Mouse (Mus musculus): ENCODE results near the gene Susd1. TPM values are rescaled to one million over a fixed set of nuclear protein-coding genes. Genes with fewer than 3 reads are reported as not detected.

The Susd1 gene
- under 1 TPM; 0.52 to 0.71 TPM for total RNA-seq (2021)
- long read RNA-seq, experiment 1, result 0 reads
- long read RNA-seq, experiment 2, result 0 reads

DNA sequence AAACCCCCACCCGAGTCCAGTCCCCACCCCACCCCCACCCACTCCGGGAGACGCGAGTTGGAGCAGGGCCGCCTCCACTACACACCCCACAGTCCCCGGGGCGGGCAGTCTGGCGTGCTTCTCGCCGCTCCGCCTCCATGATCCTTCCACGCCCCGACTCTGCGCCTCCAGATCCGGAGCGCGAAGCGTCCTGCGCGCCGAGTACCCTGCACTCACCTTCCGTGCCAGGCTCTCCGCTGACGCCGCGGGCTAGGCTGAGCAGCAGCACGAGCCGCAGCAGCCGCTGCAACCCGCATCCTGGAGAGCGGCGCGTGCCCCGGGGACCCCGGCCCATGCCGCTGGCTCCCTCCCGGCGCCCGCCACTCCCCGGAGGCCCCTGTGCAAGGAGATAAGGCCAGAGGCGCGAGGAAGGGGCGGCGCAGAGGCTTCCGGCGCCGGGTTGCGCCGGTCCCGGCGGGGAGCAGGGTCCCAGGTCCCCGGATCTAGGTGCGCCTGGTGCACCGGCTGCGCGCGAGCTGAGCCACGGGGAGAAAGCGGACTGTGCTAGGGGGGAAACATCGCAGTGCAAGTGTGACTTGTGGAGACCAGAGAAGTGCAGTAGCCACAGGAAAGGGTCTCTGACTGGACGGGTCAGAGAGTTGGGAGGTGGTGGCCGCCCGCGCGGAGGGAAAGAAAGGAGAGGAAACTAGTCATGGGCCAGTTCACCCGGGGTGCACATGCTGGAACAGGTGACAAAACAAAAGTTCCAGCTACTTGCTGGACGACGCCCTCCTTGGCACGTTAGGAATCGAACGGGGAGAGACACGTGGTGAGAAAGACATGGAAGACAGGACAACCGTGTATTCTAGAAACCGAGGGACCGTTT, at the start of gene Susd1:
TSS of gene Susd1 (minus strand) at position 644 of the 865 bp plus-strand sequence.
- peak; percentile 20 to 31 for DNase-seq
- intact Hi-C loops (cut with DNase I), result no loop called here

DNA sequence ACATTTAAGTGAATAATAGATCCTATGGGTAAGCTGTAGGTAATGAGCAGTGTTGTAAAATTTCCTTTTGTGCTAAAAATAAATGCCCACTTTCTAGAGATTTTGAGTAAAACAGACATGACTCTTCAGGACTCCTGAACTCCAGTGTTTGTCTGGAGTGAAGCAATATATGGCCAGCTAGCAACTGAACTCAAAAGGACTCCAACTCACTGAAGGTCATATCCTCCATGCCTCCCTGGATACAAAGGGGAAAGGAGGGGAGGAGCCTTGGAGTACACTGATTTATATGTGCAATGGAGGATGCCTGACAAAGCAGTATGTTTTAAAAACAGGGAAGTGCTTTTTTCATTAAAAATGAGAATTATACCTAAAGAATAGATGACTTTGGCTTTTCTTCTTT, 32.9 kb upstream of the Susd1 start:
- intact Hi-C loops (cut with DNase I), result no loop called here

GRCm38 (mm10) chr4:59465449-59465848, 27.0 kb upstream of the Susd1 start:
- intact Hi-C loops (cut with DNase I), result no loop called here

More for the DNA sequence above, 32.9 kb upstream of the Susd1 start:
- no peak for DNase-seq

DNA sequence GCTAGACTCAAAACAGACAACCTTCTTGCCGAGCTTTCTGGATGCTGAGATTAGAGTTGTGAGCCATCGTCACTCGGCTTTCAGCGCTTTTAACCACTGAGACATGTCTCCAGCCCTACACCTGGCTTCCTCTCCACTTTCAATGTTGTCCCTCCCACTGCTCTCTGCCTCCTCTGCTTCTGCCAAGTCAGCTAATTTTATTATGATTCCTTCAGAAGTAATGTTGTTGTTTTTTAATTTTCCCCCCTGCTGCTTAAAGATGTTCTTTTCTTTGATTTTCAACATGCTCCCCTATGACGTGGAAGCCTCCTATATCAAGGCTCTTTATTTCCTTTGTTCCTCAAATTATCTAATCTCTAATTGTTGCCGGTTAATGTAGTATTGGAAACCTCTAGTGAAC, 26.2 kb upstream of the Susd1 start:
- intact Hi-C loops (cut with DNase I), result no loop called here
- no peak for DNase-seq

More at GRCm38 (mm10) chr4:59465449-59465848, 27.0 kb upstream of the Susd1 start:
- no peak for DNase-seq

DNA sequence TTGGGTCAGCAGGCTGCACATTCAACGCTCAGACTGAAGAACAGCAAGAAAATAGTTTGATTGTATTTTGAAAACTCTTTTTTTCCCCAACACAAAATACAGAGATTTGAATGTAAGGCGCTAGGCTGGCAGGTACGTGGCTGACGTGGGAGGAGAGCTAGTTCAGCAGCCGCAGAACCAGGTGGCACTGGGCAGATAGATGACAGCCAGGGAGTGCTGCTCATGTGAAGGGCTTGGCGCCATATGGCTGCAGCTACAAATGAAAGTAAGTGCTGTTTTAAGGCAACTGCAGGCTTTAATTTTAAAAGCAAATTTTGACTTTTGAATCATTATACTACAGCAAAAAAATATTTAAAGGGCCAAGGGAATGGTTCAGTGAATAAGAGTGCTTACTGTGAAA, 24.1 kb upstream of the Susd1 start:
- DNase-seq, result no peak
- intact Hi-C loops (cut with DNase I), result no loop called here

DNA sequence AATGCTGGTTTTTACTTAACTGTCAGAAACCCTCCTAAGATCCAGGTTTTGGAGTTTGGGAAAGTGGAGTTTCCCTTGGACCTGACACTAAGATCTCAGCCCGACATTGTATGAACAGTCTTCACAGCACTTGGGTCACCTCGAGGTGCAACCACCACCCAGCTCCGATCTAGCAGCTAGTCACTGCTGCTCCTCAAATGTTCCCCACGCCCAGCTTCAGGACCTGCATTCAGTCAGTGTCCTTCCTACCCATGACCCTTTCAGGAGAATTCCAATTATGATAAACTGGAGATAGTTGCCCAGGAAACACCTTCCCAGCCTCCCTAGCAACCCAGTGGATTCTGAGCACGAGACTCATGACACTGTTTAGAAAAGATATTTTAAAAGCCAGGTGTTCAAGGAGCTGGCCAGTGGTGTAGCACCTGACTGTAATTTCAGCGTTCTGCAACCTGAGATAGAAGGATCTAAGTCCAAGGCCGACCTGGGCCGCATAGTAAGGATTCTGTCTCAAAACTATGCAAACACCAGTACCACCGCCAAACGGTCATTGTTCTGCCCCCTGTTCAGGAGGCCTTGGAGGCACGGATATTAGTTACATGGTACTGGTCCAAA, 22.8 kb upstream of the Susd1 start:
- DNase-seq, result no peak
- intact Hi-C loops (cut with DNase I), result no loop called here

- DNase-seq, result no peak
- intact Hi-C loops (cut with DNase I), result no loop called here
These were observed 21.0 kb upstream of the Susd1 start for GRCm38 (mm10) chr4:59459216-59459955.

DNA sequence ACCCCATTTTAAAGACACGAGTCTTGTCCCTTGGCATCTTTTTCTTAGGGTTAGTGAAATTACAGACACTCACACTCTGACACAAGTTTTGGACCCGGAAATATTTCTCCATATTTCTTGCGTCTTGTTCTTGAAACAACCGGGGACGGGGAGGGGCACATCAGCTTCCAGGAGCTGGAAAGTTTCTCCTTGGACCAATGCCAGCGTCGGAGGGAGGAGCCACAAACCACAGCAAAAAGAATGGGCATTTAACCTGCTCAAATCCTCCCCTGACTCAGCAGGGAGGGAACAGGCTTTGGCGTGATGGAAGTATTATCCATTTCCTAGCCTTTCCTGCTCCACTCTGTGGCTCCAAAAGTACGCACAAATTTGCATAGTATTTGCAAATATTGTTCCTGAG, 19.5 kb upstream of the Susd1 start:
- no peak for DNase-seq
- intact Hi-C loops (cut with DNase I), result no loop called here

DNA sequence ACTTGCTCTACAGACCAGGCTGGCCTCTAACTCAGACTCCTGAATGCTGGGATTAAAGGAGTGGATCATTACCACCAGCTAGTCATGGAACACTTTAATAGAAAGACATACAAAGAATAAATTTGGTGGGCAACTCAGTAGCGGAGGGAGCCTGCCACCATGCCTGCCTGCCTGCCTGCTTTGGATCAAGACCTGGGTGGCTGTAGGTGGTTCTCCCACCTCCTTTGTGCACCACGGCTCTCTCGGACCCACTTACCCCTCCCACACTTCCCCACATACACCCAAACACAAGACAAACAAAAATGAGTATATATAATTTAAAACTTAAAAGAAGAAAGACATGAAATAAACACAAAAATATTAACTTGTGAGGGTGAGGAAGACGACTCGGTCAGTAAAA, 18.7 kb upstream of the Susd1 start:
- intact Hi-C loops (cut with DNase I), result no loop called here

GRCm38 (mm10) chr4:59455465-59455864, 17.0 kb upstream of the Susd1 start:
- no peak for DNase-seq
- intact Hi-C loops (cut with DNase I), result no loop called here

More for the DNA sequence above, 18.7 kb upstream of the Susd1 start:
- DNase-seq, result no peak

GRCm38 (mm10) chr4:59454046-59454445, 15.6 kb upstream of the Susd1 start:
- intact Hi-C loops (cut with DNase I), result no loop called here
- no peak for DNase-seq

DNA sequence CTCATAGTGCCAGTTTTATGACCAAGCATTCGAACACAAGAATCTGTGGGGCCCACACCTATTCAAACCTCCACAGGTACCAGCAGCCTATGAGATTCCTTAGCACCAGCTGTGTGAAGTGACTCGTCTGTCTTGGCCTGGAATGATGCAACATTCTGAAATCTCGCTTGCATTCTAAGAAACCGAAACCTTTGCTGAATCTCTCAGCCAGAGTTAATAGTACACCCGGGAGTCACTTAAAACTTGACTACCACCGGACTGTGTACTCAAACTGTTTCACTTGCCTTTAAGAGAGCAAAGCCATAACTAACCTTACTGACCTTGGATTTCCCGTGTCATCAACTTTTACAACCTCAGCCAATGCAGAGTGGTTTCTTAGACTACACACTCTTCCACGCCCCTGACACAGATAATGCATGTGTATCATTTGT, 14.1 kb upstream of the Susd1 start:
- intact Hi-C loops (cut with DNase I), result no loop called here
- no peak for DNase-seq

DNA sequence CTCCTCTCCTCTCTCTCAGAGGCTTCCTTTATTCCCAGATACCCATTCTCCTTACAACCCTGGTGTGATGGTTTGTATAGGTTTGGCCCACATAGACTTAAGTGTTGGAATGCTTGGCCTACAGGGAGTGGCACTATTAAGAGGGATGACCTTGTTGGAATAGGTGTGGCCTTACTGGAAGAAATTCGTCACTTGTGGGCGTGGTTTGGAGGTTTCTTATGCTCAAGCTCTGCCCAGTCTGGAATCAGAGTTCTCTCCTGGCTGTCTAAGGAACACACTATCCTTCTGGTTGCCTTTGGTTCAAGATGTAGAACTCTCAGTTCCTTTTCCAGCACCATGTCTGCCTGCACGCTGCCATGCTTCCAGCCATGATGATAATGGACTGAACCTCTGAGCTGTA, 12.5 kb upstream of the Susd1 start:
- no peak for DNase-seq
- intact Hi-C loops (cut with DNase I), result no loop called here

- intact Hi-C loops (cut with DNase I), result no loop called here
- DNase-seq, result no peak
These were observed 11.9 kb upstream of the Susd1 start for GRCm38 (mm10) chr4:59450234-59450854.

DNA sequence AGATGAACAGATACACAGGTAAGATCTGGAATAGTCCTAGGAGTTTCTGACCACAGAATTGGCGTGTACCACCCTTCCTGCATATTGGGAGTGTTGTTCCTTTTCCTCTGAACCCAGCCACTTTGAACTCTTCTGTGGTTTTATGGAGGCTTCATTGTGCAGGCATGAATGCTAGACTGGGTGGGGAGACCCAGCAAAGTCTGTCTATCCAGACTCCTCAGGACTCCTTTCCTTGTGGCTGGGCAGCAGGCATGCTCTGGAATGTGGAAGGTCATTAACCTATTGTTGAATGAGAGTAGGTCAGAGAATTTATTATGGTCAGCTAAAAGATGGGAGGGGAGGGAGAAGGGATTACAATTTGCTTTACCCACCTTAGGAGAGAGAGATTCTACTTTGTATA, 8.9 kb upstream of the Susd1 start:
- DNase-seq, result no peak
- intact Hi-C loops (cut with DNase I), result no loop called here

DNA sequence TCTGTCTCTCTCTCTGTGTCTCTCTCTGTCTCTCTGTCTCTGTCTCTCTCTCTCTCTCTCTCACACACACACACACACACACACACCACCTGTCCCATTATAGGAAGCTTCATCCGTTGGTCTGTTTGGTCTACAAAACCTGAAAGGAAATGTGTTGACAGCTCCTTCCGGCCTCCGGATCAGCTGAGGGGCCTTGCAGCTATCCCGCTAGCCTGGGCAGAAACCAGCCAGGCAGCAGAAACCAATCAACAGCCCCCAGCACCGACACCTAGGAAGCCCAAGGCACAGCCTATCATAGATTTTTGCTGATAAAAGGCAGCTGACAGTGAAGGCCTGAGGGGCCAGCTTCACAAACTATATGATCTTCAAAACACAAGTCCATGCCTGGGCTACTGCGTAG, 7.1 kb upstream of the Susd1 start:
- intact Hi-C loops (cut with DNase I), result no loop called here
- DNase-seq, result no peak

DNA sequence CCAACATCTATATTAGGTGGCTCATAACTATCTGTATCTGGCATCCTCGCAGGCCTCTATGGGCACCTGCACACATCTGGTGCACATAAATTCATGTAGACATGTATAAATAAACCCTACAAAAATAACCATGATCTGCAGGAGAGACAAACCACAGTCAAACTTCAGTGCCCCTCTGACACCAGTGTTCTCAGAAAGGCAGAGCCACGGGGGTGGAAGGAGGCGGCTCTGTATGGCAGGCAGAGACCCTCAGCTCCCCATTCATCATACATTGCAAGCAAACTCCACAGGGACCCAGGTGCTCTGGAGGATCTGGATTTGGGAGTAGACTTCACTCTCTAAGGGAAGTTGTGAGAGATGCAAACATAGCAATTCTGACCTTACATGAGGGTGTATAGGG, 6.6 kb upstream of the Susd1 start:
- intact Hi-C loops (cut with DNase I), result no loop called here
- no peak for DNase-seq

DNA sequence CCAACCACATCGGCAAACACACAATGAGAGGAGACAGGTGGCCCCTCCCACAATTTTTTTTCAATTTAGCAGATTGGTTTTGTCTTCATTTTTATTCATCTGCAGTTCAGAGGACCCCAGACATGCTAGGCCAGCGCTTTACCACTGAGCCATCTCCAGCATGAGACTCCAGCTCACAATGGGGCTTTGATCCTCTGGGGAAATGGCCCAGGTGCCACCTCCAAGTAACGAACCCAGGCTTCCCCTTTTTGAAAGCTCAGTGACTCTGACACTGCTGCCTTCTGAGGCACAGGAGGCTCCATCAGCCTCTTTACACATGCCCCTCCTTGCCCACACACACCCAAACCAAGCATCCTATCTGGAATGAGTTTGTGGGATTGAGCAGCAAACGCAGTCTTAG, 5.7 kb upstream of the Susd1 start:
- intact Hi-C loops (cut with DNase I), result no loop called here

GRCm38 (mm10) chr4:59441265-59441664, 2.8 kb upstream of the Susd1 start:
- intact Hi-C loops (cut with DNase I), result no loop called here
- DNase-seq, result no peak

More for the DNA sequence above, 5.7 kb upstream of the Susd1 start:
- no peak for DNase-seq

- no peak for DNase-seq
- intact Hi-C loops (cut with DNase I), result no loop called here
These were observed 1.5 kb upstream of the Susd1 start for GRCm38 (mm10) chr4:59439960-59440359.

DNA sequence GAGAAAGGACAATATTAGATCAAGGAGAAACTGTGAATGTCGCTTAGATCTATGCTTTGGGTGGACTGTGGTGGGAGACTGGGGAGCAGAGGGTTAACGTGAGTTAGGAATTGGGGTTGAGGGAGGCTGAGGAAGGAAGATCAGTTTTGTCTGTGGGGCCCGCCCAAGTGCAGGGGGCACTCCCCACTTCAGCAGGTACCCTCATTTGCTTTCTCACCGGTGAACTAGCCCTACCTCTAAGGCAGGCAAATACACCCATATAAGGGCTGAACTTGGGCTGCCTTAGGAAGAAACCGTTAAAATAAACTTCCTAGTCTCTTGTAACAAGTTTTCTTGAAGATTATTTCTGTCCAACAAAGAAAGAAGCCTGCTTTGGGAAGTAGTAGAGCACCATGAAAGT, 608 bp upstream of the Susd1 start:
- DNase-seq, result no peak
- intact Hi-C loops (cut with DNase I), result no loop called here

Measured in gastrocnemius, postnatal 36 days (tissue).